Mouse (Mus musculus) kidney, embryonic 16.5 days (tissue): ENCODE data around the gene Obscn. TPM values are rescaled to one million over a fixed set of nuclear protein-coding genes. Genes with fewer than 3 reads are reported as not detected.
A peak's percentile ranks its signal among the peaks of the same experiment; 100 is the strongest.

Source experiments
- ATAC-seq: fragments of 200-750 bp; cut with Nextera tagmentation; 2 replicates; pipeline ENCODE4 v1.8.0; 2017; ENCODE audit warnings: moderate TSS enrichment; ENCODE audit not compliant: low FRiP score, low TSS enrichment
- H3K27ac ChIP-seq: fragments of 300-500 bp; sonication (generic); 2 replicates; pipeline ENCODE4 v1.5.1; 2014; ENCODE audit warnings: low read length
- H3K27me3 ChIP-seq: fragments of 300-500 bp; sonication (generic); 2 replicates; pipeline ENCODE4 v1.6.1; 2014; ENCODE audit warnings: low read length, control low read depth, mixed read lengths; ENCODE audit not compliant: insufficient read depth
- H3K36me3 ChIP-seq: fragments of 300-500 bp; sonication (generic); 2 replicates; pipeline ENCODE4 v1.6.1; 2014; ENCODE audit warnings: low read length, control low read depth, mixed read lengths; ENCODE audit not compliant: insufficient read depth
- H3K4me1 ChIP-seq: fragments of 300-500 bp; sonication (generic); 2 replicates; pipeline ENCODE4 v1.6.1; 2014; ENCODE audit warnings: low read length, control low read depth, mixed read lengths; ENCODE audit not compliant: insufficient read depth
- H3K4me2 ChIP-seq: fragments of 300-500 bp; sonication (generic); replicated peaks from 2 replicates; pipeline ENCODE4 v1.6.1; 2014; ENCODE audit warnings: low read depth, low read length
- H3K4me3 ChIP-seq: fragments of 300-500 bp; sonication (generic); 2 replicates; pipeline ENCODE4 v1.5.1; 2014; ENCODE audit warnings: mild to moderate bottlenecking, low read length
- H3K9ac ChIP-seq: fragments of 300-500 bp; sonication (generic); replicated peaks from 2 replicates; pipeline ENCODE4 v1.6.1; 2014; ENCODE audit warnings: low read length
- H3K9me3 ChIP-seq: fragments of 300-500 bp; sonication (generic); 2 replicates; pipeline ENCODE4 v1.6.1; 2016; ENCODE audit warnings: low read length, control low read depth
- WGBS: fragments of 180-500 bp; shearing (Covaris S2); extraction: QIAGEN DNeasy Blood & Tissue Kit; methylation state at CpG from one replicate; pipeline ENCODE4 v1.1.7; 2014; 5-methylcytosine and 5-hydroxymethylcytosine counted together
- polyA plus RNA-seq: library from polyadenylated mRNA; unstranded; fragments of >200 nt; fragmentation: Nextera tagmentation; extraction: Ambion mirVana; gene quantifications from 2 replicates; pipeline ENCODE4 v1.2.1, GENCODE M21; 2015

The Obscn gene
- polyA plus RNA-seq, 1 experiment from 2014 or later, result 0.50 TPM

DNA sequence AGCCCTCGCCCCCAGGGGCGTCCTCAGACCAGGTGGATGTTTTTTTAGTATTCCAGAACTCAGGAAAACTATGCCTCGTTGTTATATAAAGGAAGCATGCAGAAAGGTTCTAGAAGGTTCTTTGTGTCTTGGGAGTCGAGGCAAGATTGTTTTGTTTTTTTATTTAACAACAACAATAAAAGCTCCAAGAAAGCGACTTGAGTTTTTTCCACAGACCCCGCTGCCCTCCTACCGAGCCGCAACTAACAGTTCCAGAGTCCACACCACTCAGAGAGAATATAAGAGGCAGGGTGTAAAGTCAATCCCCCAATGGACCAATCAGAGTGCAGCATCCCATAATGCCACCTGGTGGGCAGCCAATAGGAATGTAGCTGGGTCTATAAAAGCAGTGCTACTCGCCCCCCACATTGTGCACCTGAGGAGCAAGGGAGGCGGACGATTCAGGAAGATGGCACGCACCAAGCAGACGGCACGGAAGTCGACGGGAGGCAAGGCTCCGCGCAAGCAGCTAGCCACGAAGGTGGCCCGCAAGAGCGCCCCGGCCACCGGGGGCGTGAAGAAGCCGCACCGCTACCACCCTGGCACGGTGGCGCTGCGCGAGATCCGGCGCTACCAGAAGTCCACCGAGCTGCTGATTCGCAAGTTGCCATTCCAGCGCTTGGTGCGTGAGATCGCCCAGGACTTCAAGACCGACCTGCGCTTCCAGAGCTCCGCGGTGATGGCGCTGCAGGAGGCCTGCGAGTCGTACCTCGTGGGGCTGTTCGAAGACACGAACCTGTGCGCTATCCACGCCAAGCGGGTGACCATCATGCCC lies 174.6 kb downstream of the Obscn start:
- Histone ChIP-seq H3K4me3 (no peak overlapping the region), H3K9me3 (peaks cover 5% of the 10 kb centered on the region), H3K4me2 (no peak overlapping the region), H3K36me3 (peaks cover 16% of the 10 kb centered on the region; the same call in 1 of the 2 replicates), H3K27ac (no peak overlapping the region), H3K9ac (no peak overlapping the region), H3K27me3 (peaks cover 3% of the 10 kb centered on the region), H3K4me1 (peaks cover 37% of the 10 kb centered on the region)
- no peak for ATAC-seq
- 63% methylated on average over 50 of the region's 50 CpGs for WGBS

DNA sequence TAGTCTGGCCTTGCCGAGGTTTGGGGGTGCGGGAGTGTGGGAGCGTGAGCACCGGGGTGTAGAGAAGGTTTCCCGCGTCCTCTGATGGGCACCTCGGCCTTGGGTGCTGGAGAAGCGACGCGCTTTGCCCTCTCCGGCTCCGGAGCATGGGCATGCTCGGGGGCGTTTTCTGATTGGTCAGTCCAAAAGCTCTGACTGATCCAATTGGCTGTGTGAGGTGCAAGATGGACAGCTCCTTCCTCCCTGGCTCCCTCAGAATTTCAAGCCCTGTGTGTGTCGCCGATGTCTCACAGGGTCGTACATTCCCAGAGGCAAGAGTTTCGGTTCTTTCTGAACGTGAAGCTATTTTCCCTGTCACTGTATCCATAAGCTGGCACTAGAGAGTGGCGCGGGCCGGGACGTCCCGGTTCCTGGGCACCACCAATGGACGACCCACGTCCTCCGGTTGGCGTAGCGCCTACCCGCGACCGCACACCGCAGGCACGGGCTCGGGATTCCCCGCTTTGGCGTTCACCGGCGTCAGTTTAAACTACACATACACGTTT lies 176.2 kb downstream of the Obscn start:
- no peak overlapping the region for H3K27ac ChIP-seq
- H3K4me1 ChIP-seq, result peaks cover 31% of the 10 kb centered on the region
- H3K4me2 ChIP-seq, result peak overlapping the region; percentile 64
- under 1% methylated on average over 40 of the region's 40 CpGs for WGBS
- peaks cover 16% of the 10 kb centered on the region; the same call in 1 of the 2 replicates for H3K36me3 ChIP-seq
- H3K27me3 ChIP-seq, result peaks cover 3% of the 10 kb centered on the region
- peak overlapping the region; percentile 52 for H3K4me3 ChIP-seq
- H3K9me3 ChIP-seq, result peaks cover 5% of the 10 kb centered on the region
- peak; percentile 81 for ATAC-seq
- H3K9ac ChIP-seq, result peak overlapping the region; percentile 50

DNA sequence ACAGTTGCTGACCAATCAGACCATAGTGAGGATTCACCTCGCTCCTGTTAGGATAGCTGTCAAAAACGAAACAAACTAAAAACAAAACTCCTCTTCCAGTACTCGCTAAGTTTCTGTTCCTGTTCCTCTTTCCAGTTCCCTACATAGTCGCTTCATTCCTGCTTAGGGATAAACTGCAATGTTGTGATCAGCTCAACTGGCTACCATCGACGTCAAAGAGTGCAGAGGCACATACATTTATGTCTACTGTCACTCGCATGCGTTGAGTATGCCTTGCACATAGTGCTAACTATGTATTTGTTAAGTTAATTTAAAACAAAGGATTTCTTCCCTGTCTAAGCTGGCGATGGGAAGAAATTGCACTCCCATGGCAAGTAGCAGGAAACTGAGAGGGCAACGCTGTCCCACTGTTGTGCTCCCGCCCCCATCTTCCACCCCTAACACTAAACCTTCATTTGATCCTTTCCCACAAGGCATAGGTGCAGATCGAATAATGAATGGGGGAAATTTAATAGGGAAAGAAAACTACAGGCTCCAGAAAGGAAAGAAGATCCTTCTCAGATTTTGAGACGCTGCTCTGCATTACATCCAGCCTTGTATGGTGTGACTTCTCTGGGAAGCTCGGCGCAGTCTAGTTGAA lies 176.9 kb downstream of the Obscn start:
- Histone ChIP-seq H3K9ac (peak overlapping the region; percentile 50), H3K4me1 (peaks cover 27% of the 10 kb centered on the region), H3K27ac (no peak overlapping the region), H3K4me2 (peak overlapping the region; percentile 64), H3K36me3 (peaks cover 16% of the 10 kb centered on the region; the same call in 1 of the 2 replicates), H3K9me3 (peaks cover 5% of the 10 kb centered on the region), H3K27me3 (peaks cover 3% of the 10 kb centered on the region), H3K4me3 (peak overlapping the region; percentile 52)
- 28% methylated on average over 15 of the region's 15 CpGs for WGBS
- ATAC-seq, result no peak

DNA sequence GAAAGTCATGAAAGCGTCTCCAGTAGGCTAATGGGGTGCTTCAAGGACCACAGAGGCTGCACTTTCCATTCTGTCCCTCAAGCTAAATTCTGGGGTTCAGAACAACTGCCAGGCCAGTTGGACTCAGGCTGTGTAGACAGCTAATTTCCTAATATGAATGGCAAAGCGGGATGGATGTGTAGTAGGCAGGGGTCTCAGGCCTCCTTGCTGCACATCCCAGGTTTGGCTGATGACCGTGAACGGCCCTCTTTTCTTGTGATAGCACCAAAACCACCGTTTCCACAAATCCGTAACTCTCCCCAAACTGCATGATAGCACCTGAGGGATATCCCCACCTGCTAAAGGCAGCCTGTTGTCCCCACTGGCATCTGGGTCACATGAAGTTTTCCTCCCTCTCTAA lies 177.7 kb downstream of the Obscn start:
- 82% methylated on average over 6 of the region's 6 CpGs for WGBS
- peaks cover 5% of the 10 kb centered on the region for H3K9me3 ChIP-seq
- H3K9ac ChIP-seq, result no peak overlapping the region
- no peak overlapping the region for H3K4me2 ChIP-seq
- peaks cover 3% of the 10 kb centered on the region for H3K27me3 ChIP-seq
- H3K27ac ChIP-seq, result no peak overlapping the region
- no peak for ATAC-seq
- peaks cover 16% of the 10 kb centered on the region; the same call in 1 of the 2 replicates for H3K36me3 ChIP-seq
- no peak overlapping the region for H3K4me3 ChIP-seq
- peaks cover 28% of the 10 kb centered on the region for H3K4me1 ChIP-seq

DNA sequence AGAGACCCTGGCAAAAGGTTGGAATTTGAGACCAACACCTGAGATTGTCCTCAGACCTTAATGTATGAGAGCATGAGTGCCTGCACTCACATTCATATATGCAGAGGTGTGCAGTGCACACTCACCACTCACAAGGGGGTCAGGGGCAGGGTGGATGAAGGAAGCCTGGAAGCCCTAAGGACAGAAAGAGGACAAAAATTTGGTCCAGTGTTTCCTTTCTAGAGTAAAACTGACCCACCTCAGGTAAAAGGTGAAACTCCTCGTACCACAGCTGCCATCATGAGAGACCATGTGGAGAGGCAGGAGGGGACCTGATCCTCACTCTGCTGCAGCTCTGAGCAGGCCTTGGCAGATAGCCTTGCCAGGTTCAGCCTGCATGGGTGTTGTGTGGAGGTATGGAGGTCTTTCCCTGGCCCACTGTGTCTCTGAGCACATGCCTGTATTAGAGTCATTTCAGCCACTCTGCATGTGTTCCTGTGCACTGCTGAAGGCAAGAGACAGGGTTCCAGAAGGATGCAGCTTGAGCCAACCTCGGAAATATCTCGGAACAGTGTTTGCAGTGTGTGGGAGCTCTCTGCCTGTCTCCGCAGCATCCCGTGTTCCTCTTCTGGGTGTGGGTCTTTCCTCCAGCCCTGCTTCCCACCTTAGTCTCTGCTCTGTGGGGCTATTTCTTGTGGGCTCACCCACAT lies 178.8 kb downstream of the Obscn start:
- H3K4me2 ChIP-seq, result peak overlapping the region; percentile 97
- peaks cover 3% of the 10 kb centered on the region for H3K27me3 ChIP-seq
- H3K9me3 ChIP-seq, result peaks cover 5% of the 10 kb centered on the region
- H3K36me3 ChIP-seq, result peaks cover 16% of the 10 kb centered on the region; the same call in 1 of the 2 replicates
- peaks cover 36% of the 10 kb centered on the region for H3K4me1 ChIP-seq
- H3K27ac ChIP-seq, result no peak overlapping the region
- H3K4me3 ChIP-seq, result peak overlapping the region; percentile 94
- H3K9ac ChIP-seq, result 0 out of 2 replicates have a peak overlapping the region, but pooled peaks have one; percentile 10
- ATAC-seq, result no peak
- 79% methylated on average over 5 of the region's 5 CpGs for WGBS

DNA sequence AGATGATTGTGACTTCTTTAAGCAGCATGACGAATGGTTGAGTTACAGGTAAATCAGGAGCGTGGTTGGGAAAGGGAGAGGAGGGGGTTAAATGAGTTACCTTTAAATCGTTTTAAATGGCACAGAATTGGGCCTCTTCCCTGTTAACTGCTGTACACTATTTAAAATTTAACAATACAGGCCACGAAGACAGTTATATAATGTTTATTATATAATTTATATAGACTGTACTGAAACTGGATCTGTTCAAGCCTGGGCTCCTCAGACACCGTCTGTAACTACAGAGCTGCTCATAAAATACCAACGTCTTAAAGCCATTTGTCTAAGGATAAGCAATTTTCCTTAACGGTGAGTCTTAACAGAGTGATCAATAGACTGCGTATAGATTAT lies 180.3 kb downstream of the Obscn start:
- H3K9ac ChIP-seq, result peak overlapping the region; percentile 97
- ATAC-seq, result no peak
- H3K9me3 ChIP-seq, result no peaks in the 10 kb centered on the region
- peaks cover 16% of the 10 kb centered on the region; the same call in 1 of the 2 replicates for H3K36me3 ChIP-seq
- H3K4me1 ChIP-seq, result peaks cover 36% of the 10 kb centered on the region
- H3K27ac ChIP-seq, result peak overlapping the region; percentile 100
- H3K4me2 ChIP-seq, result peak overlapping the region; percentile 97
- peak overlapping the region; percentile 94 for H3K4me3 ChIP-seq
- H3K27me3 ChIP-seq, result no peaks in the 10 kb centered on the region
- 18% methylated on average over 8 of the region's 8 CpGs for WGBS

DNA sequence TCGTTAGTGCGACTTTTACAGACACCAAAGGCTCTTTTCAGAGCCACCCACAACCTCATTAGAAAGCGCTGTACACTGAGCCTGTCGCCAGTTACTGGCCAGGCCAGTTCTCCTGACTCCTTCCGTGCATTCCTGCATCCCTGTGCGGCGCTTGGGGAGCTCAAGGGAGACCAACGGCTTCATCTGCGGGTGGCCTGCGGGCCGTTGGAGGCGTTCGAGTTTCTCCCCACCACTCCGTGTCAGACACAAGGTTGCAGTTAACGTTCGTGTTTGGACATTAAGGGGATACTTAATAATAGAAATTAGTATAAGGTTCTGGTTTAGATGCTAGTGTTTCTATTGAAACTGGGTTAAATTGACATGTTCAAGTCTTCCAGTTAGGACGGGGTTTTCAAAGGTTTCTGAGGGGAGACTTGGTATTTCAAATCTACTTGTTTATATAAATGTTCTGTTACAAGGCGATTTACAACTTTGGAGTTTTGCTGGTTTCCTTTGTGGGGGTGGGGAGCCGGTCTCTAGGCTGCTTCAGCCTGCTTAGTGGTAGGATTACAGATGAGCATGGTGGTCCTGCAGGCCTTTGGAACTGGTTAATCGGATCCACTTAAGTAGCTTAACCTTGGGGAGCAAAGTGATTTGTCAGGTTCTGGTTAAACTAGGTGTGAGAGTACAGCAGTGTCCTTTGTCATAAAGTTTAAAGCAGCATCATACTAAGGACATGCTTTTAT lies 180.9 kb downstream of the Obscn start:
- Histone ChIP-seq H3K36me3 (peaks cover 16% of the 10 kb centered on the region; the same call in 1 of the 2 replicates), H3K9ac (peak overlapping the region; percentile 97), H3K4me3 (peak overlapping the region; percentile 94), H3K4me2 (peak overlapping the region; percentile 97), H3K9me3 (no peaks in the 10 kb centered on the region), H3K27me3 (no peaks in the 10 kb centered on the region), H3K27ac (peak overlapping the region; percentile 100), H3K4me1 (peaks cover 36% of the 10 kb centered on the region)
- 0% methylated on average over 20 of the region's 20 CpGs for WGBS
- ATAC-seq, result no peak; the same call in 1 of the 2 replicates

DNA sequence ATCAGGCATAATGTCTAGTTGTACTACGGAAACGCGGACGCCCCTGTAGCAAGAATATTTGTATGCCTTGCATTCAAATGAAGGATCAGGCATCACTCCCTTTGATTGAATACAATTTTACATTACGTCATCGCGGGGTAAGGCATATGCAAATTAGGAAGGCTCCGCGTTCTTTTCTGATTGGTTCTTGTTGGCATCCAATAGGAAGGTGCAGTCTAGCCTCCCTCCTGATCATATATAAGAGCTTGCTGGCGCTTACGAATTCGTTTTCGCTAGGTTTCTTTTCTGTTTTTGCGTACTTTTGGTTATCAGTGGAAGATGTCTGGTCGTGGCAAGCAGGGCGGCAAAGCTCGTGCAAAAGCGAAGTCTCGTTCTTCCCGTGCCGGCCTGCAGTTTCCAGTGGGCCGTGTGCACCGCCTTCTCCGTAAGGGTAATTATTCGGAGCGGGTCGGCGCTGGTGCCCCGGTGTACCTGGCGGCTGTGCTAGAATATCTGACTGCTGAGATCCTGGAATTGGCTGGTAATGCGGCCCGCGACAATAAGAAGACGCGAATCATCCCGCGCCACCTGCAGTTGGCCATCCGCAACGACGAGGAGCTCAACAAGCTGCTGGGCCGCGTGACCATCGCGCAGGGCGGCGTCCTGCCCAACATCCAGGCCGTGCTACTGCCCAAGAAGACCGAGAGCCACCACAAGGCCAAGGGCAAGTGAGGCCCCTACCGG lies 181.6 kb downstream of the Obscn start, which contains the start of the genes Hist3h2a and Trim17:
Hist3h2a (plus strand) TSS at position 266 of the 723 bp plus-strand sequence.
Trim17 (plus strand) TSS at position 266 of the 723 bp plus-strand sequence.
- Histone ChIP-seq H3K36me3 (peaks cover 16% of the 10 kb centered on the region; the same call in 1 of the 2 replicates), H3K9me3 (no peaks in the 10 kb centered on the region), H3K27ac (peak within 1 kb of the TSS; percentile 100), H3K27me3 (no peaks in the 10 kb centered on the region), H3K4me1 (peaks cover 36% of the 10 kb centered on the region), H3K4me3 (peak within 1 kb of the TSS; percentile 94), H3K9ac (peak within 1 kb of the TSS; percentile 97), H3K4me2 (peak within 1 kb of the TSS; percentile 97)
- under 1% methylated on average over 49 of the region's 49 CpGs for WGBS
- ATAC-seq, result peak; percentile 92
